Mouse (Mus musculus) MEL (cell line): ENCODE measurements around the gene Tmem52b. TPM values are rescaled to one million over a fixed set of nuclear protein-coding genes. Genes with fewer than 3 reads are reported as not detected.

ENCODE experiments used
- DNase-seq: peaks from one replicate; pipeline ENCODE4 v3.0.0; 2011; ENCODE audit warnings: low read depth, low spot score
- H3K27ac ChIP-seq: 2 replicates; pipeline ENCODE4 v1.5.1; 2012; ENCODE audit warnings: low read depth, mild to moderate bottlenecking, control low read depth, low read length, moderate library complexity; ENCODE audit not compliant: control insufficient read depth
- H3K27me3 ChIP-seq, 2 experiments: fragments of 150-350 bp in 1 of 2; sonication (generic) in 1 of 2; 2 replicates each; pipeline ENCODE4 v1.6.1; 2012; ENCODE audit warnings: low read length in 2 of 2, mild to moderate bottlenecking in 2 of 2, improper control_type of control experiment in 1 of 2, moderate library complexity in 1 of 2; ENCODE audit not compliant: insufficient read depth in 2 of 2, control insufficient read depth in 1 of 2
- H3K36me3 ChIP-seq, 2 experiments: 2 replicates each; pipeline ENCODE4 v1.6.1; 2012 to 2014; ENCODE audit warnings: low read length in 2 of 2, improper control_type of control experiment in 1 of 2, inconsistent platforms in 1 of 2, mild to moderate bottlenecking in 1 of 2; ENCODE audit not compliant: insufficient read depth in 2 of 2, control insufficient read depth in 1 of 2
- H3K4me1 ChIP-seq, 2 experiments: fragments of 150-350 bp in 1 of 2; sonication (generic) in 1 of 2; 2 replicates each; pipeline ENCODE4 v1.6.1; 2012; ENCODE audit warnings: low read length in 2 of 2, improper control_type of control experiment in 1 of 2, mild to moderate bottlenecking in 1 of 2; ENCODE audit not compliant: insufficient read depth in 2 of 2, control insufficient read depth in 1 of 2
- H3K4me3 ChIP-seq, 2 experiments: fragments of 150-350 bp in 1 of 2; sonication (generic) in 1 of 2; 2 replicates each; pipeline ENCODE4 v1.5.1; 2012; ENCODE audit warnings: low read depth in 2 of 2, low read length in 2 of 2, mild to moderate bottlenecking in 2 of 2, moderate library complexity in 2 of 2, control low read depth in 1 of 2, improper control_type of control experiment in 1 of 2; ENCODE audit not compliant: control insufficient read depth in 1 of 2, insufficient read depth in 1 of 2
- H3K79me2 ChIP-seq: 2 replicates; pipeline ENCODE4 v1.6.1; 2012; ENCODE audit warnings: mild to moderate bottlenecking, low read length, moderate library complexity; ENCODE audit not compliant: control insufficient read depth, poor library complexity, insufficient read depth
- H3K9ac ChIP-seq: 2 replicates; pipeline ENCODE4 v1.6.1; 2012; ENCODE audit warnings: low read depth, mild to moderate bottlenecking, control low read depth, low read length, moderate library complexity; ENCODE audit not compliant: control insufficient read depth, poor library complexity, severe bottlenecking
- H3K9me3 ChIP-seq: fragments of 150-350 bp; sonication (generic); replicated peaks from 2 replicates; pipeline ENCODE4 v1.6.1; 2012; ENCODE audit warnings: mild to moderate bottlenecking, low read length, improper control_type of control experiment, moderate library complexity; ENCODE audit not compliant: insufficient read depth
- BHLHE40 ChIP-seq: IDR thresholded peaks from 2 replicates; pipeline ENCODE4 v1.6.1; 2012; ENCODE audit warnings: low read depth, mild to moderate bottlenecking, inconsistent platforms, low read length, improper control_type of control experiment, borderline replicate concordance
- CHD1 ChIP-seq: IDR thresholded peaks from 2 replicates; pipeline ENCODE4 v1.6.1; 2012; ENCODE audit warnings: low read depth, mild to moderate bottlenecking, inconsistent platforms, low read length, improper control_type of control experiment
- CTCF ChIP-seq, 3 experiments: IDR thresholded peaks in 2 of 3; conservative IDR thresholded peaks in 1 of 3; 2 replicates each; pipeline ENCODE4 v1.5.1; 2011 to 2012; ENCODE audit warnings: low read length in 3 of 3, low read depth in 2 of 3, mild to moderate bottlenecking in 2 of 3, improper control_type of control experiment in 1 of 3, inconsistent platforms in 1 of 3, mixed read lengths in 1 of 3, moderate library complexity in 1 of 3; ENCODE audit not compliant: control insufficient read depth in 1 of 3, insufficient read depth in 1 of 3, poor library complexity in 1 of 3, severe bottlenecking in 1 of 3
- E2F4 ChIP-seq: IDR thresholded peaks from 2 replicates; pipeline ENCODE4 v1.6.1; 2011; ENCODE audit warnings: low read depth, low read length, improper control_type of control experiment, borderline replicate concordance
- EP300 ChIP-seq, 2 experiments: IDR thresholded peaks; 2 replicates each; pipeline ENCODE4 v1.6.1; 2011; ENCODE audit warnings: improper control_type of control experiment in 2 of 2, low read length in 2 of 2, low read depth in 1 of 2, mild to moderate bottlenecking in 1 of 2
- ETS1 ChIP-seq: IDR thresholded peaks from 2 replicates; pipeline ENCODE4 v1.6.1; 2012; ENCODE audit warnings: low read depth, mild to moderate bottlenecking, inconsistent platforms, low read length, improper control_type of control experiment, moderate library complexity
- GABPA ChIP-seq: IDR thresholded peaks from 2 replicates; pipeline ENCODE4 v1.6.1; 2012; ENCODE audit warnings: low read depth, mild to moderate bottlenecking, inconsistent platforms, low read length, improper control_type of control experiment, moderate library complexity
- GATA1 ChIP-seq: IDR thresholded peaks from 2 replicates; pipeline ENCODE4 v1.6.1; 2011; ENCODE audit warnings: low read depth, low read length, improper control_type of control experiment
- HCFC1 ChIP-seq: IDR thresholded peaks from 2 replicates; pipeline ENCODE4 v1.6.1; 2012; ENCODE audit warnings: low read depth, mild to moderate bottlenecking, inconsistent platforms, low read length, improper control_type of control experiment, moderate library complexity
- JUND ChIP-seq: IDR thresholded peaks from 2 replicates; pipeline ENCODE4 v1.6.1; 2011; ENCODE audit warnings: low read depth, mild to moderate bottlenecking, improper control_type of control experiment, low read length
- KAT2A ChIP-seq: conservative IDR thresholded peaks from 2 replicates; pipeline ENCODE4 v1.6.1; 2012; ENCODE audit warnings: low read depth, low read length, improper control_type of control experiment, inconsistent platforms
- MAZ ChIP-seq: IDR thresholded peaks from 2 replicates; pipeline ENCODE4 v1.6.1; 2012; ENCODE audit warnings: low read depth, mild to moderate bottlenecking, inconsistent platforms, low read length, improper control_type of control experiment
- MXI1 ChIP-seq: IDR thresholded peaks from 2 replicates; pipeline ENCODE4 v1.6.1; 2011; ENCODE audit warnings: mild to moderate bottlenecking, low read depth, low read length, improper control_type of control experiment
- MYB ChIP-seq: IDR thresholded peaks from 2 replicates; pipeline ENCODE4 v1.6.1; 2011; ENCODE audit warnings: mild to moderate bottlenecking, low read depth, low read length, improper control_type of control experiment
- MYC ChIP-seq: IDR thresholded peaks from 2 replicates; pipeline ENCODE4 v1.6.1; 2011; ENCODE audit warnings: low read depth, mild to moderate bottlenecking, low read length, improper control_type of control experiment, moderate library complexity
- NELFE ChIP-seq: IDR thresholded peaks from 2 replicates; pipeline ENCODE4 v1.6.1; 2011; ENCODE audit warnings: low read depth, low read length, improper control_type of control experiment
- NRF1 ChIP-seq: IDR thresholded peaks from 2 replicates; pipeline ENCODE4 v1.6.1; 2014; ENCODE audit warnings: low read depth, mild to moderate bottlenecking, inconsistent platforms, low read length, improper control_type of control experiment, moderate library complexity; ENCODE audit not compliant: poor library complexity, insufficient read depth, severe bottlenecking
- POLR2AphosphoS5 ChIP-seq: IDR thresholded peaks from 2 replicates; pipeline ENCODE4 v1.6.1; 2012; ENCODE audit warnings: low read depth, borderline replicate concordance, mild to moderate bottlenecking, inconsistent platforms, low read length, moderate library complexity, mixed read lengths
- RAD21 ChIP-seq: IDR thresholded peaks from 2 replicates; pipeline ENCODE4 v1.6.1; 2011; ENCODE audit warnings: mild to moderate bottlenecking, low read depth, low read length, improper control_type of control experiment
- RCOR1 ChIP-seq: IDR thresholded peaks from 2 replicates; pipeline ENCODE4 v1.6.1; 2012; ENCODE audit warnings: low read depth, mild to moderate bottlenecking, inconsistent platforms, low read length, improper control_type of control experiment
- SIN3A ChIP-seq: IDR thresholded peaks from 2 replicates; pipeline ENCODE4 v1.6.1; 2012; ENCODE audit warnings: low read length, improper control_type of control experiment, inconsistent platforms
- SMC3 ChIP-seq: IDR thresholded peaks from 2 replicates; pipeline ENCODE4 v1.6.1; 2011; ENCODE audit warnings: low read depth, low read length, improper control_type of control experiment
- TCF12 ChIP-seq: IDR thresholded peaks from 2 replicates; pipeline ENCODE4 v1.6.1; 2014; ENCODE audit warnings: low read depth, mild to moderate bottlenecking, inconsistent platforms, low read length, improper control_type of control experiment, moderate library complexity
- USF1 ChIP-seq: IDR thresholded peaks from 2 replicates; pipeline ENCODE4 v1.6.1; 2014; ENCODE audit warnings: low read depth, mild to moderate bottlenecking, inconsistent platforms, low read length, improper control_type of control experiment, moderate library complexity
- USF2 ChIP-seq, 2 experiments: IDR thresholded peaks; 2 replicates each; pipeline ENCODE4 v1.6.1; 2011 to 2012; ENCODE audit warnings: improper control_type of control experiment in 2 of 2, low read length in 2 of 2, borderline replicate concordance in 1 of 2, inconsistent platforms in 1 of 2, low read depth in 1 of 2, mild to moderate bottlenecking in 1 of 2; ENCODE audit not compliant: insufficient read depth in 1 of 2
- ZMIZ1 ChIP-seq: IDR thresholded peaks from 2 replicates; pipeline ENCODE4 v1.6.1; 2012; ENCODE audit warnings: low read depth, mild to moderate bottlenecking, inconsistent platforms, low read length, improper control_type of control experiment, moderate library complexity
- ZNF384 ChIP-seq: IDR thresholded peaks from 2 replicates; pipeline ENCODE4 v1.6.1; 2012; ENCODE audit warnings: low read depth, mild to moderate bottlenecking, inconsistent platforms, low read length, improper control_type of control experiment
- polyA plus RNA-seq, 2 experiments: library from polyadenylated mRNA; stranded (reverse) in 1 of 2; unstranded in 1 of 2; fragments of >175 nt in 1 of 2; fragments of >200 nt in 1 of 2; gene quantifications; 2 replicates each; pipeline versions ENCODE4 v1.2.1 to v1.2.4; 2012; ENCODE audit warnings: low replicate concordance in 2 of 2, low read depth in 1 of 2; ENCODE audit not compliant: insufficient read length in 2 of 2, insufficient read depth in 1 of 2, missing spikeins in 1 of 2
- total RNA-seq: library from RNA; depleted of rRNA; stranded (reverse); fragments of 300-350 nt; gene quantifications from 2 replicates; pipeline ENCODE4 v1.2.3, GENCODE M21; 2012

Tmem52b gene
- total and polyA plus RNA-seq, 3 experiments: not detected

DNA sequence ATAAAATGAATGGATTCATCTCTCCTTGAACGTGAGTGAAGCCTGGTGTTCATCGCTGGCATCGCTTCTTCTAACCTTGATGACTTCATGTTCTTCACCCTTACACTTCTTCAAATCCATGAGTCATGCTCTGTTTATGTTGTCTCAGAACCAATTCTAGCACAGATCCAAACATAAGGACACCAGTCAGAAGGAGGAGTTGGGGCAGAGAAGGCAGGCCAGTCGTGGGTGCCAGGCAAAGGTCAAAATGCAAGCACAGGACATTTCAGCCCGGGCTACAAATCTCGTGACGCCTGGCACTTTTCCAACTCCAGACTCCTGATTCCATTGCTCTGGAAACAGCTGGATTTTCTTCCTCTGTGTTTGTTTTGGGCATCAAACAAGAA lies 20.2 kb downstream of the Tmem52b start:
- Histone ChIP-seq H3K4me3 (peak overlapping the region; percentile 95 to 96), H3K27me3 (peaks cover 2 to 4% of the 10 kb centered on the region in 2 experiments; a peak in 1 of 4 replicates), H3K9ac (peak overlapping the region; percentile 85), H3K27ac (no peak overlapping the region), H3K36me3 (peaks cover 0 to 13% of the 10 kb centered on the region in 2 experiments; a peak in 3 of 4 replicates), H3K4me1 (peaks cover 11 to 17% of the 10 kb centered on the region in 2 experiments)
- peak; percentile 37 for DNase-seq
- no peak for TF ChIP-seq EP300 (IDR thresholded peaks at IDR 0.05; ENCODE audit: low read depth in 1 of 2, low read length in 2 of 2)
- no peak for TF ChIP-seq GATA1
- no peak for TF ChIP-seq RCOR1
- TF ChIP-seq GABPA: no peak
- TF ChIP-seq MYC: no peak
- TF ChIP-seq BHLHE40: no peak
- TF ChIP-seq USF2 (IDR thresholded peaks at IDR 0.05; ENCODE audit: borderline replicate concordance in 1 of 2, insufficient read depth in 1 of 2, low read depth in 1 of 2, low read length in 2 of 2): no peak
- no peak for TF ChIP-seq KAT2A
- no peak for TF ChIP-seq SIN3A
- no peak for TF ChIP-seq USF1
- TF ChIP-seq NELFE: no peak
- TF ChIP-seq, all 39 proteins: peak for 0
- Histone ChIP-seq H3K9me3 (no peaks in the 10 kb centered on the region), H3K79me2 (peaks cover 27% of the 10 kb centered on the region)

DNA sequence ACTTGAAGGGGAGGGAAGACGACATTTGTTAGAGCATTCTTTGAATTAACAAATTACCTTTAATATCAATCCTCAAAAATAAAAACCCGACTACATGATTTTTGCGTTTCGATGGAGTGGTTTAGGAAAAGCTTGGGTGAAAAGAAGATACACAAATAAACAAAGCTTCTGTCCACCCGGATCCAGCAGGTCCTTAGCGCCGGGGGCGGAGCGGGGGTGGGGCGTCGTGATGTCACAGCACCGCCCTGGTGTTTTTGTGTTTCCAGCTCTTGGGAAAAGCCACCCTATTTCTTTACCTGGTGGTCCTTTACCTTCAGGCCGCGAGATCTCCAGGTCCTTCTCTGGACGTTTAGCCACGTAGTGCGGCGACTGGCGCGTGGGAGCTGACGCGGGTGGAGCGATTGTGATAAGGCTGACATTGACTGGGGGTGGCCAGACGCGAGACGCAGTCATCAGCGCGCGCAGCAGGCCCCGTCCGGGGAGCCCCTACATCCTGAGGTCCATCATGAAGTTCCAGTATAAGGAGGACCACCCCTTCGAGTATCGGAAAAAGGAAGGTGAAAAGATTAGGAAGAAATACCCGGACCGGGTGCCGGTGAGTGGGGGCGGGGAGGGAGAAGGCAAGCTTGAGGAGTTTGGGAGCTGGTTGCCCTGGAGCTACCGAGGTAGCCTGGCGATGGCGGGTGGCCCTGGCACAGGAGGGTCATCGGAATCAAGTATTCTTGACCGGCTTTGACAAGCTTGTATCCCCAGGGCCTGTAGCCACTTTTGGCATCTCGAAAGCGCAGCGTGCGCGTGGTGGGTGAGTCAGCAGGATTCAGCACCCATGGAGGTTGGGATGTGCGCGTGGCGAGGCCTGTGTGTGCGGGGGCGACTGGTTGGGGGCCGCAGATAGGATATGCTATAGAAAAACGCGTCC lies 20.8 kb downstream of the Tmem52b start, which contains the start of gene Gabarapl1:
Gene Gabarapl1 (plus strand): TSS at position 219 of the 919 bp plus-strand sequence.
- Histone ChIP-seq H3K9ac (peak within 1 kb of the TSS; percentile 85), H3K79me2 (peaks cover 27% of the 10 kb centered on the region), H3K4me1 (peaks cover 11 to 17% of the 10 kb centered on the region in 2 experiments), H3K27me3 (peaks cover 2 to 4% of the 10 kb centered on the region in 2 experiments; a peak in 1 of 4 replicates), H3K4me3 (peak within 1 kb of the TSS; percentile 95 to 96), H3K9me3 (no peaks in the 10 kb centered on the region), H3K27ac (peak within 1 kb of the TSS; percentile 65), H3K36me3 (peaks cover 0 to 13% of the 10 kb centered on the region in 2 experiments)
- DNase-seq: peak; percentile 84
- TF ChIP-seq BHLHE40 (peak; percentile 25; the same call in 1 of the 2 replicates), KAT2A (no peak), SIN3A (peak; percentile 80), GATA1 (peak; percentile 25; the same call in 1 of the 2 replicates), MAZ (peak; percentile 51; the same call in 1 of the 2 replicates), ZNF384 (no peak), TCF12 (no peak; the same call in 1 of the 2 replicates), EP300 (IDR thresholded peaks at IDR 0.05; ENCODE audit: low read depth in 1 of 2, low read length in 2 of 2) (0 out of 4 replicates have a peak, but pooled peaks have one; percentile 3 to 21), MYC (peak; percentile 89), JUND (no peak), E2F4 (no peak; the same call in 1 of the 2 replicates), ETS1 (peak; percentile 5; the same call in 1 of the 2 replicates), RAD21 (no peak), ZMIZ1 (0 out of 2 replicates have a peak, but pooled peaks have one; percentile 25), MXI1 (peak; percentile 78), POLR2AphosphoS5 (no peak), CTCF (IDR thresholded peaks at IDR 0.05 in 2 of 3, conservative IDR thresholded peaks at IDR 0.05 in 1 of 3; ENCODE audit: control insufficient read depth in 1 of 3, insufficient read depth in 1 of 3, low read depth in 2 of 3, low read length in 3 of 3, poor library complexity in 1 of 3, severe bottlenecking in 1 of 3) (no peak), SMC3 (no peak), MYB (no peak), CHD1 (peak; percentile 98), NRF1 (peak; percentile 41; the same call in 1 of the 2 replicates), HCFC1 (peak; percentile 67; the same call in 1 of the 2 replicates)
